Mouse (Mus musculus) olfactory bulb, adult 2 months (tissue): ENCODE data around the gene Fhit.

Experiments
- CTCF ChIP-seq: fragments of 200-500 bp; IDR thresholded peaks from 2 replicates; pipeline ENCODE4 v1.5.1; 2012; ENCODE audit warnings: low read depth, mild to moderate bottlenecking, low read length, moderate library complexity; ENCODE audit not compliant: insufficient read depth
- POLR2A ChIP-seq: fragments of 200-500 bp; IDR thresholded peaks from 2 replicates; pipeline ENCODE4 v1.6.1; 2012; ENCODE audit warnings: mild to moderate bottlenecking, low read depth, low read length, moderate library complexity; ENCODE audit not compliant: insufficient read depth

GRCm38 (mm10) chr14:9960396-9960795, 1201.4 kb downstream of the Fhit start:
- TF ChIP-seq CTCF = no peak
- TF ChIP-seq POLR2A = no peak
